Mouse (Mus musculus): ENCODE results near the gene Lrrc59. TPM values are rescaled to one million over a fixed set of nuclear protein-coding genes. Genes with fewer than 3 reads are reported as not detected.
"Not testable (repeated sequence)": the region's sequence is repeated elsewhere in the genome, so short reads cannot be mapped to it uniquely, and the experiment has no call there.

Gene Lrrc59
- total RNA-seq, 2 experiments from 2014 or later, result 32.0 to 32.6 TPM

DNA sequence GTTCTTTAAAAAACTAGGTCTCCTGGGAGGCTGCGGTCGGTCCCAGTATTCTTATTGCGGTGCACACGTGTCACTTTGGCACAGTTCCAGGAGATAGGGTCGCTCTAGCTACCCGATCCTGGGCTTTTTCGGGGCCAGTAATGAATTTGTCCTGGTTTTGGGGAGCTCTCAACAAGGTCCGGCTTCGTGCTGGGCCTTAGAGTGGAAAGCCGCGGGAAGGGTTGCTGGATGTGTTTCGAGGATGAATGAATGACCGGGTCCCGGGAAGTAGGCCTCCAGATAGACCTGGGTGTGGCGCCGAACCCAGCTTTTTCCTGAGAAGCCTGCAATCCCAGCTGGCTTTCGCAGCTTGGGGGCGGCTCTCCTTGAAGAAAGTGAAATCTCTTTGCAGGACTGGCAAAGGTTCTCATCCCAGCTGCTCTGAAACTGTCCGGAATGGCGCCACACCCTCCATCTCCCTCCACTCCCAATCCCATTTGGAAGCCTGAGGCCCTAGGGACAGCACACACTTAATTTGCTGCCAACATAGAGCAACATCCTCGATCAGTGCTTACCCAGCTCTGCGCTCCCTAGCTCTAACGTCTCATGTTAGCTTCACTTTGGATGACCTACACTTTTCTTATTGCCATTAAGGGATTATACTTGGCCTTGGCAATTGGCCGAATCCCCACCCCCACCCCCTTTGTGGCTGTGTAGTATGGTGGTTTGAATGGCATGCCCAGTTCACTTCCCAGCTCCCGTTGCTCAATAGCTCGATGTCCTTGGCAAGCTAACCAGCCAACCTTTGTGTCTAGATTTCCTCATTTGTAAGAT is 838 bp downstream of the Lrrc59 start:
- DNase-seq, result peak; percentile 65 to 75

DNA sequence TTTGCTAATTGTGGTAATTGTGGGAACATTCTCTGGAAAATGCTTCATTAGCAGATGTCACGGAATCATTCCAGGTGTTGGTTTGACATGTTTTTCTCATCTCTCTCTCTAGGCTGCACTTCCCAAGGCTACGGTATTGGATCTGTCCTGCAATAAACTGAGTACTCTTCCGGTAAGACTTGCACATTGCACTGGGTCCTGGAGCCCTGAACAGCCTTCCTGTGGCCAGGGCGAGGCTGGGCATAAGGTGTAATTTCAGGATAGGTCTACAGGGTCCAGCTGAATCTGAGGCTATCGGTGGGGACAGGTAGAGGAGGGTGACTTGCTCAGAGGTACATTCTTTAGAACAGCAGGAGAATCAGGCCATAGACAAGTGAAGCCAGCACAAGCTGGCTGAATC is 2.4 kb downstream of the Lrrc59 start:
- no peak for DNase-seq

DNA sequence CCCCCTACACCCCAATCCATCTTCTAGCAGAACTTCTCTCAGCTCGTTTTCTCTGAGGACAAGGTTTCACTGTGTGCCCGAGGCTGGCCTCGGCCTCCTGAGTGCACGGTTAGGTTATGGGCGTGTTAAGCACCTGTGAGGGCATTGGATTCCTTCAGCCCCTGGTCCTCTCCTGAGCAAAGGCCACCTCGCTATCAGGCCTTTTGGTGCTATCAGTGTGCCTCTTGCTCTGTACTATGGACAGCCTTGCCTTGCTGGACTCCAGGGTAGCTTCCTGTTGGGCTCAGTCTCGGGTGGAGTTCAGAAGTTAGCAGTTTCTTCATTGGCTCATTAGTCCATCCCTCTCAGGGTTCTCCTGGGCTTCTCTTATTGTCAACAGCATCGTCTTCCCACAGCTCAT is 3.4 kb downstream of the Lrrc59 start:
- DNase-seq, result no peak

DNA sequence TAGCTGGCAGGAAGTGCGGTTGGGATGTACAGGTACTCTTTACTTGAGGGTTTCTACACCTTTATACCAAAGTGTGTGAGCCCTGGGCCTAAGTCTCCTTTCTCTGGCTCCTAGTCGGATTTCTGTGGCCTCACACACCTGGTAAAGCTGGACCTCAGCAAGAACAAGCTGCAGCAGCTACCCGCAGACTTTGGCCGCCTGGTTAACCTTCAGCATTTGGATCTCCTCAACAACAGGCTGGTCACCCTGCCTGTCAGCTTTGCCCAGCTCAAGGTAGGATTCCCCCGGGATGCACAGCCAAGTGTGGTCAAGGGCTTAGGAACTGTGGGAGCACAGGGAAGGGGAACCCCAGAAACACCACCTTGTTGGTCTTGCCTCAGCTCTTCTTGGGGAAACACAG is 4.9 kb downstream of the Lrrc59 start:
- no peak for DNase-seq

DNA sequence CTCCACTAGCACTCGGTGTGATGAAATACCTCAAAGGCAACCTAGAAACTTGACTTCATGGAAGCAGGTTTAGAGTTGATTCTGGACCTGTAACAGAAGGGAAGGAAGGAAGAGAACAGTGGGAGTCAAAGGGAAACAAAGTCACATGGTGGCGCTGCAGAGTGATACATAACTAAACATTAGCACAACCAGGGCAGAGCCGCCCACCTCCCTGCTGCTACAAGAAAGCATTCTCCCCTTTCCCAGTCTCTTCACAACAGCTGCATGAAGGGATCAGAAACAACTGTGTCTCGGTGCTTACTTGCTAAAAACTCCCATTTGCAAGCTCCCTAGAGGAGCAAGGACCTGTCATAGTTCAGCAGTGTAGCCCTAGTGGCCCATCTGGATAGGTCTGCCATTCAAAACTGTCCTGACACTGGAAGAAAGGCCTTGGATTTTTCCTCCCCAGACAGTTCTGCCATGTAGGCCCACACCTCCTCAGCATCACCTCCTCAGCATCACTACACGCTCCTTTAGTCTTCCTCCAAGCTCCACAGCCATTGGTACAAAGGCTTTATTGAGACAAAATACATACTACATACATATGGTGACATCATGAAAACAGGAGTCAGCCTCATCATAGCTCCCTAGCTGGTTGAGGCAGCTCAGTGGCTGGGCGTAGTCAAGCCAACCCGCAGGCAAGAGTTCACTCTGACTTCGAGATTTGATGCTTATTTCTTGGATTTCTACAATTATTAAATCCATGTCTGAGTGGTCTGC is 15.1 kb downstream of the Lrrc59 start:
- no peak for DNase-seq

- DNase-seq, result no peak
Measured at GRCm38 (mm10) chr11:94646457-94646856, 16.9 kb downstream of the Lrrc59 start.

DNA sequence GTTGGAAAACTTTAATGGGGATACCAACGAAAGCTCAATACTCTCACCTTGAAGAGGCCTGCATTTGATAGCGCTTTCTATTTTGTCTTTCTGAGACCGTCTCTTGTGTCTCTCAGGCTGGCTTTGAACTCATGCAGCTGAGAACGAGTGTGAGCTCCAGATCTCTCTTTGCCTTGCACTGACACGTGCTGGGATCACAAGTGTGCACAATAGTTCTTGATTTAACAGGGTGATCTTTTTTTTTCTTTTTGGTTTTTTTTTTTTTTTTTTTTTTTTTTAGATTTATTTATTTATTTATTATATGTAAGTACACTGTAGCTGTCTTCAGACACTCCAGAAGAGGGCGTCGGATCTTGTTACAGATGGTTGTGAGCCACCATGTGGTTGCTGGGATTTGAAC is 21.7 kb downstream of the Lrrc59 start:
- DNase-seq, result not testable (repeated sequence)

- no peak for DNase-seq
Measured at GRCm38 (mm10) chr11:94652973-94653372, 23.4 kb downstream of the Lrrc59 start.

DNA sequence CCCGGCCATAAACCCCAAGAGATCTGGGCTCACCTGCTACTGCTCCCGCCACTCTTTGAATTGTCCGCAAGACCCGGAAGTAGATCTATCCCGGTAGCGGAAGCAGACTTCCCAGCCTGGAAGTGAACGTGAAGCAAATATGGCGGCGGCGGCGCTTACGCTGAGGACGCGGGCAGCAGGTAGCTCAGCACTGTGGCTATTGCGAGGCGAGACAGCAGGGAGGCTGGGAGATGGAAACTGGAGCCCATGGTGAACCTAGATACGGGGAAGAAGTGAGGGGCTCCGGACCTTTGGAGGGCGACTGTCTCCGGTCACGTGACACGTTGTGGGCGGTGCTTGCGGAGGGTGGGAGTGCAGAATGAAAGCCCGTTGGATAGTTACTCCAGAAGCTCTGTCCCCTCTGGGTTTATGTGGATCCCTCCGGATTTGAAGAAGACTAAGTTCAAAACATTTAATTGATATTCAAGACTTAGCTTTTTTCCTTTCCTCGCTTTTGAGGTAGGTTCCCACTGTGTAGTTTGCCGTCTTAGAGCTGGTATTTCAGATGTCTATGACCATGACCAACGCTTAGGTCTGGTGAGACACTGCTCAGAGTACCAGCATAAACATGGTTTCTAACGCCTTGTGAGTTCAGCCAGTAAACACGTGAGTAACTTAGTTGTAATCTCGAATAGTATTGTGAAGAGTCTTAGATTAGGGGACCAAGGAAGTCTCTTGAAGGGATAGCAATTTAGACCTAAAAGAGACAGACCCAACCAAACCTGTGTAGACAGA is 24.3 kb downstream of the Lrrc59 start, which contains the start of the genes Mrpl27 and Eme1:
Gene Mrpl27, plus strand, starts transcription at position 105 of the 774 bp plus-strand sequence.
Gene Eme1, minus strand, starts transcription at position 302 of the 774 bp plus-strand sequence.
- peak; percentile 90 to 97 for DNase-seq

GRCm38 (mm10) chr11:94661344-94661743 is 31.8 kb downstream of the Lrrc59 start:
- no peak for DNase-seq

DNA sequence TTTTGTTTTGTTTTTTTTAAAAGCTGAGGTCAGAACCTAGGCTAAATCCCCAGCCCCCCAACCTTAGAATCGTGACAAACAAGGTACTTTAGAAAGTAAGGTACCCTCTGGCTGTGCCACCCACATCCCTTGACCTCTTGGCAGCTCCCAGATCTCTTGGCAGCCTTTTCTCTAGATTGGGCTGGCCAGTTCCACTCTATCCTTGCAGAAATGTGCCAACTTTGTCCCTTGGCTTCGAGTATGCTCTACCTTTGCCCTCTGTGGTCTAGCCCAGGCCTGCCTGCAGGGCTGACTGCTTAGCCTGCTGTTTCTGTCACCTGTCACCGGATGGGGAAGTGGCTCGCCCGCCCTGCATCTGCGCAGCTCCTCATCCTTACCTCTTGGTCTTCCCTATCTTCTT is 35.7 kb downstream of the Lrrc59 start:
- DNase-seq, result no peak

- no peak for DNase-seq
Measured at GRCm38 (mm10) chr11:94674984-94675383, 45.4 kb downstream of the Lrrc59 start.

DNA sequence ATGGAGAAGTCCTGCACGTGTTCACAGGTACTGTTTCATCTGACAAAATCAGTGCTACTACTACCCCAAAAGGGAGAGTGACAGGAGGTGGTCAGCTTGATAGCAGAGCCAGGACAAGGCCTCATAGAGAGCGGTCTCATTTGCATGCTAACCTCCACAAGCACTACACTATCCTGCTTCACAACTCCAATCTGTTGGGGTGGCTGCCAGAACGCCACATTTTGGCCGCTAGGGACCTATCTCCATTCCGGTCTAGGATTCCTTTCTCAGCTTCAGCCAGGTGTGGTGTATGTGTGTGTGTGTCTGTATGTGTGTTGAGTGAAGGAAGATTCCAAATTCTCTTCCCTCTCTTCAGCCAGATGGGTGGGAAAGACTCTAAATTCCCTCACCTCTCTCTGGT is 45.9 kb downstream of the Lrrc59 start:
- no peak for DNase-seq

DNA sequence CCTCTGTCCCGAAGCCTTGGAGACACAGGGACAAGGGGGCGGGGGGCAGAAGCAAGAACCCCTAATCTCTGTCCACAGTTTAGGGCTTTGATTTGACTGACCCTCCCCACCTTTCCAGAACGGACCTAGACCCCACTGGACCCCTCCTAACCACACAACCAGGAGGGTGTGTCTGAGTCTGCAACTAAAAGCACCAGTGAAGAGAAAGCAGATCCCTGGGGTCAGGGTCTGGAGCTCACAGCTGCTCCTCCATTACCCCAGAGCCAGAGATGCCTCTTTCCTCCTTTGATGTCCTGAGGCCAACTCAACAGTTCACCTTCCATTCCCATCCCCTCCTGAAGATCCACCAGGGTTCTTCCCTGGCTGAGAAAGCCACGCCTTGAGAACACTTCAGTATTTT is 46.7 kb downstream of the Lrrc59 start:
- DNase-seq, result no peak

GRCm38 (mm10) chr11:94676754-94677606 is 47.4 kb downstream of the Lrrc59 start, which contains the start of gene Xylt2:
Gene Xylt2 (minus strand): TSS chr11:94677515.
- peak; percentile 94 to 96 for DNase-seq

- DNase-seq, result no peak
Measured at GRCm38 (mm10) chr11:94677607-94678145, 48.1 kb downstream of the Lrrc59 start.

DNA sequence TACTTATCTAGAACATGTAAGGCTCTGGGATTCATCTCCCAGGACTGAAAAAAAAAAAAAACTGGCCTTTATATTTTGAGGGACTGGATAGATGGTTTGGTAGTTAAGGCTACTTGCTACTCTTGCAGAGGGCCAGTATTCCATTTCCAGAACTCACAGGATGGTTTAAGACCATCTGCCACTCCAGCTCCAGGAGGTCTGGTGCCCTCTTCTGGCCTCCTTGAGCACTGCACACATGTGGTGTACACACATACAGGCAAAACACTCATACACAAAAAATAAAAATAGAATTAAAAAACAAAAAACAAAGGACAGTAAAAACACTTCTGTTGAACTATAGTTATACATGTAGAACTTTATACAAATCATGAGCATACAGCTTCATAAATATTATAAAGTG is 51.1 kb downstream of the Lrrc59 start:
- no peak for DNase-seq

DNA sequence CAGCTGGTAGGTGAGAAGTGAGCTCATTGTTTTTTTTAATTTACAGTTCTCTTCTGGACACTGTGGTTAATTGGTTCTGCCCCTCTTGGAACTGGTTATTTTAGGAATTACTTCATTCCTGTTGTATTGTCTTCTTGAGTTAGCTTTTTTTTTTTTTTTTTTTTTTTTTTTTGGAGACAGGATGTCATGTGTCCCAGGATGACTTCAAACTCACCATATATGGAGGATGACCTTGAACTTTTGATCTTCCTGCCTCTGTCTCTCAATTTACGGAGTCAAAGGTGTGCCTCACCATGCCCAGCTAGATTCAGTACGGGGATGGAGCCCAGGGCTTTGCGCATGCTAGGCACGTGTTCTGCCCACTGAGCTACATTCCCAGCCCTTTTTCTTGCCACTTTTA is 52.1 kb downstream of the Lrrc59 start:
- no peak for DNase-seq

GRCm38 (mm10) chr11:94682427-94682826 is 52.9 kb downstream of the Lrrc59 start:
- no peak for DNase-seq

DNA sequence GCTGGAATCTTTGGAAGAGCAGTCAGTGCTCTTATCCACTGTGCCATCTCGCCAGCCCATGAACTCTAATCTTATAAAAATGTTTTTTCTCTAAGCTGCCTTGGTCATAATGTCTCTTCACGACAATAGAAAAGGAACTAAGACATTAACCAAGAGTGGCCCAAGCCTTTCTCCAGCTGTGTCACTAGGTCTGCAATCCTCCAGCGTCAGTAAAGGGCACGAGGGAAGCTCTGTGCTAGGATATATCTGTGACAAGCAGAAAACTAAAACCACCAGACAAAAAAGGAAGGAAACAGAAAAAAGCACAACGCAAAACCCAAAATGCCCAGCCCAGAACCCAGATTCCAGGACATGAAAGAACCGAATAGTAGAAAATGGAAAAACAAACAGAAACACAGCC is 57.6 kb downstream of the Lrrc59 start:
- peak in 1 of 2 experiments; percentile 44 for DNase-seq

DNA sequence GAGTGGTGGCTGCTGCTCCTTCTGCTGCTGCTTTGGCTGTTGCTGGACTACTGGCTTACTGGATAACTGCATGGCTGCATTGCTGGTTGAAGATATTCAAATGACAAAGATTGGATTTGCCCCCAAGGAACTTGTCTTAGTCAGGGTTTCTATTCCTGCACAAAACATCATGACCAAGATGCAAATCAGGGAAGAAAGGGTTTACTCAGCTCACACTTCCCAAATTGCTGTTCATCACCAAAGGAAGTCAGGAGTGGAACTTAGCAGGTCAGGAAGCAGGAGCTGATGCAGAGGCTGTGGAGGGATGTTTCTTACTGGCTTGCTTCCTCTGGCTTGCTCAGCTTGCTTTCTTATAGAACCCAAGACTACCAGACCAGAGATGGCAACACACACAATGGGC is 62.9 kb downstream of the Lrrc59 start:
- not testable (repeated sequence) for DNase-seq

Data from heart, adult 18-20 months (tissue).